Mouse (Mus musculus): ENCODE measurements around the gene Igdcc3.
A peak's percentile ranks its signal among the peaks of the same experiment; 100 is the strongest.
"Not testable (repeated sequence)": the region's sequence is repeated elsewhere in the genome, so short reads cannot be mapped to it uniquely, and the experiment has no call there.

Gene Igdcc3

DNA sequence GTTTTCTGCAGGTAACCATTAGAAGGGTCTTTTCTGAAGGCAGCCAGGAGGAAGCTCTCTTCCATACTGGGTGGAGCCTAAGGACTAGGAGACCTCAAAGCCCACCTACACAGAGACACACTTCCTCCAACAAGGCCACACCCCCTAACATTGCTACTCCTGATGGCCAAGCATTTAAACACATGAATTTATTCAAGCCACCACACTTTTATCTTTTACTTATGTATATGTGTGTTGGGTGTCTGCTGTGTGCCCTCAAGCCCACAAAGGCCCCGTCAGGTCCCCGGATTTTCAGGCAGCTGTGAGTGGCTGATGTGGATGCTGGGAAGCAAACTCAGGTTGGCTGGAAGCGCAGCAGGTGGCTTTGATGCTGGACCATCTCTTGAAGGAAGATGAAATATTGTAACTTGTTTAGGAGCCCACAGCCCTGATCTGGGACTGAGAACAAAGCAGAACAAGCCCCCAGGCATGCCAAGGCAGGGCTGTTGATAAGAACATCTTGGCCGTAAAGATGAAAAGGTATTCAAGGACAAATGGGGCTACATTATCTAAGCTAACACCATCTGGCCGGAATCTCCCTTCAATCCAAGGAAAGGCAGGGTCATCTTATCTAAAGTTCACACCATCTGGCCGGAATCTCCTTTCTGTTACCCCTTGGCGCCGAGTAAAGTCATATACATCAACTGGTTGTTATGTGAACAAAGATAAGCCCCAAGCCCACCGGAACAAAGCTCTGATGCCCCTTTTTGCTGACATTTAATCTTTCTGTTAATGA, 66.2 kb downstream of the Igdcc3 start:
- DNase-seq (ENCODE audit: low read depth) = not testable (repeated sequence)

DNA sequence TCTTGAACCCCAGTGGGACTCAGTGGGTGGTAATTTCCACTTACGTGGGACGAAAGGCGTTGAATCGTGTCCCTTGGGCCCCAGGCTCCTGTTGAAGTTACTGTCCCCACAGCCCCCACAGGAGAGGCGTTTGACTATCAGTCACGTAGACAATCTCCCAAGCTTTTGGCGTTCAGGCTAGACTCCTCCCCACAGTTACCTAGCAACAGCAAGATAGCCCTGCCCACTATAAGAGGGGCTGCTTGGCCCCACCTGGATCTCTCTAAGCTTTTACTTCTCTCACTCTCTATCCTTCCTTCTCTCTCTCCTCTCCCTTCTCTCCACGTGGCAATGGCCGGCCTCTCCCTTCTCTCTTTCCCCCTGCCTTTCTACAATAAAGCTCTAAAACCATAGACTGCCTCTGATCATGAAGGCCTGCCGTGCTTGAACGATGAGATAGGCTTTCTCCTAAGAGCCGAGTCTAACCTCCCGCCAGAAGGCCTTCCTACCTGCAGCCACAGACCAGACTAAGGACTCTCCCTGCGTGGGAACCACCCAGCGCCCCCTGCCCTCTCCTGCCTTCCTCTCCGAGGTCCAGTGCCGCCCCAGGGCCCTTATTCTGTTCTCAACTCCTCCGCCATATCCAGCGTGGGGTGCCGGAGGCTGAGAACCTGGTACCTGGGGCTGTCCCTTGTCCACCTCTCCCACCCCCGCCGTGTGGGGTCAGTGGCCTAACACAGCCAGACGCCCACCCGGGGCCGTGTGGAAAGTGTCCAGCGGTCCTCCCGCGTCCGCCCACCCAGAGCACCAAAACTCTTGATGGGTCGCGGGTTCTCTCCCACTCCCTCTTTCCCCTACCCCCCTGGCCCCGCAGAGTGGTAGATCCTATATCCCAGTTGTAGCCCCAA, 67.5 kb downstream of the Igdcc3 start:
- no peak for DNase-seq (ENCODE audit: low read depth)

DNA sequence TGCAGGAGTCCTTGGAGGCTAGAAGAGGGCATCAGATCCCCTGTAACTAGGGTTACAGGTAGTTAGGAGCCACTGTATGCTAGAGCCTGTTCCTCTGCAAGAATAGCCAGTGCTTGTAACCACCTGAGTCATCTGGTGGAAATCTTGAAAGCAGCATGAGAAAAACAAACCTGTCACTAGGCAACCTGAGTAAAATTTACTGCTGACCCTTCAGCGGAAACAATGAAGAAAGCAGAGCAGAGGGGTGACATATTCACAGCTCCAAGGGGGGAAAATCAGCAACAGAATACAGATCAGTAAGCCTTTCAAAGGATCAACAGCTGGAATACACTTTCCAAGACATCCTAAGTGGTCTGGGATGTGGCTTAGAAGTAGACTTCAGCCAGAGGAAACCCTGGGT, 70.6 kb downstream of the Igdcc3 start:
- DNase-seq (ENCODE audit: low read depth) = no peak

DNA sequence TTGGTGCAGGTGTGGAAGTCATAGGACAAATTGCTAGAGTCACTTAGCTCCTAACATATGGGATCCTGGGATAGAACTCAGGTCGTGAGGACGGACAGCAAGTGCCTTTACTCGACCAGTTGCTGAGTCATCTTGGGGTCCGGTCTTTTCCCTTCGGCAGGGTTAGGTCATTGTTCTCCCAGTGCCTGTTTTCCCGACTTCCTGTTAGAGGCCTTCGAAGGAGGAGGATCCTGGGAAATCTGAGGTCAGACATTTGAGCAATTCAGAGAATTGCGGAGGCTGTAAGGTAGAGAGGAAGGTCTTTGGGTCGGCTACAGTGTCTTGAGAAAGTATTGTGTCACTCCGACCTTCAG, 73.4 kb downstream of the Igdcc3 start:
- DNase-seq (ENCODE audit: low read depth) = no peak

DNA sequence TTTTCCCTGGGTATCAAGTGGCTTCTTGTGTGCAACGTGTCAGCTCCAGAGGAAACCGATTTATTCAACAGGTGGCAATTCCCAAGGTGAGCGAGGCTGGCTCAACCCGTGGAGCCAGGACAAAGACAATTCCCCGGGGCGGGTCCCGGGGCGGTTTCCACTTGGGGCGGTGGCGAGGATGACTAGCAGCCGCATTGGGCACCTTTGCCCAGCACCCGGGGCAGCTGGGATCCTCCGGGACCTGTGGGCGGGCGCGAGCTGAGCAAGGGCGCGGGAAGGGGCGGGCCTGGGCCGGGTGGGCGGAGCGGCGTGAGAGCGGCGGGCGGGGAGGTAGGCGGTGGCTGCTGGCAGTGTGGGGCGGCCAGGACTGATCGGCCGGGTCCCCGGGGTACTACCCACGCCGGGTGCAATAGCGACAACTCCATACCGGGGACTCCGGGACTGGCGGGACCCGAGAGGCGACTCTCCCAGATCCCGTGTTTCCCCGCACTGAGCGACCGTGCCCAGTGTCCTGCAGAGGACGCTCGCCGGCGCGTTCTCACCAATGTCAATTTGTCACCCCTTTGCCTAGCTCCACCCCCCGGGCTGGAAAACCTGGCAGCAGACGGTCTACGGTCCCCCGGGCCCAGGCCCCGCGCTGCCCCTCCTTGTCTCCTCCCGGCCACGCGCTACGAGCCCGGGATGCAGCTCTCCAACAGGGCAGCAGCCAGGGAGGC, 73.9 kb downstream of the Igdcc3 start:
- DNase-seq (ENCODE audit: low read depth) = peak; percentile 87

DNA sequence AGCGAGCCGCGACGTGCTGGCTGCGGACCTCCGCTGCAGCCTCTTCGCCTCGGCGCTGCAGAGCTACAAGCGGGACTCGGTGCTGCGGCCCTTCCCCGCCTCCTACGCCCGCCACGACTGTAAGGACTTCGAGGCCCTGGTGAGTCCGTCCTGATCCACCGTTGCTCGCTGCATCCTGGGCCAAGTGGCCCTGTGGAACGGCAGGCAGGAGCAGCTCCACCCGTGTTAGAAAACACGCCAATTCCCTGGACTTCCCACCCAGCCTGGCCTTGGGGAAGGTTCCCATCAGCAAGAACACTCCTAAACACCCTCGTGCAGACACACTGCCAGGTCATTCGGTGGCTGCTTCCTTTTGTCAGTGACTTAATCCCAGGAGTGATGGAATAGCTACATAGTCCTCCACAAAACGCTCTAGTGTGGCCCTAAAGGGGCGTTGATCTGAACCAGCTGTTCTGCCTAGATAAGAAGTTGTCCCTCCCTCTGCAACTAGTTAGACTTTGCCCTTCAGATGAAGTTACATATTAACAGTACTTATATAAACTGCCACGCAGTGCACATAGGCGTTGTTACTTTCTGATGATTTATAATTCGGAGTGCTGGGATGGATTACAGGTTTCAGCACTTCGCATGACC, 74.6 kb downstream of the Igdcc3 start:
- peak; percentile 37 for DNase-seq (ENCODE audit: low read depth)

DNA sequence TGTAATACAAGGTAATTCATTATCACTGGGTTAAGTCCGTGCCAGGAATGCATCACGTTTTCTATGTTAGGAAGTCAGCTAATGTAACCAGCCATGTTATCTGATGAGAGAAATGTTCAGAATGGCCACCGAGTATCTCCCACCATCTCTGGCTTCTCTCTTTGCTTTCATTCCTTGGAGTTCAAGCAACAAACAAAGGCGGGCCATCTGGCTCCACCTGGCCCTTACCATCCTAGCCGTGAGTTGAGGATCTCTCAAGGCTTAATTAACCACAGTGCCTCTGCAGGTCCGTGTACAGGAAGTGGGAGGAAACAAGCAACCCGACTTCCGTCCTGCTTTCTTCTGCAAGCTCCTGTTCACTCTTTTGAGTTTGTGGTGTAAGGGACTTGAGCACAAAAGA, 76.0 kb downstream of the Igdcc3 start:
- DNase-seq (ENCODE audit: low read depth) = peak; percentile 72

DNA sequence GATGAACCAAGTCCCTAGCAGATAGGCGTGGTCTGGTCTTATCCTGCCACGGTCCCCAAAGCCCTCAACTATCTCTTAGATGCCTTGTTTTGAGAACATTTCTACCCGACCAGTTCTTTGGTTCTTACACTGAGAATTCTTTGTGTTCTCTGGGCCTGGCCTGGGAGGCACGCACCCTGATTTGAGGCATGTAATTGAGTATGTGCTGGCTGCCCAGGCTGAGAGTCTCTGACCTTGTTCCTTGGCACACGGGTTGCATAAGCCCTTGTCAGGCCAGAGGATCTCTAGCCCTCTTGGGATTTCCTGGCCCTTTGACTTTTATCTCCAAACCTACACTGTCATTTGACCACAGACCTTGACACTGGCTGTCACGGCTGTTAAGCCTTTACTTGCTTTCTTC, 76.7 kb downstream of the Igdcc3 start:
- DNase-seq (ENCODE audit: low read depth) = peak; percentile 52

DNA sequence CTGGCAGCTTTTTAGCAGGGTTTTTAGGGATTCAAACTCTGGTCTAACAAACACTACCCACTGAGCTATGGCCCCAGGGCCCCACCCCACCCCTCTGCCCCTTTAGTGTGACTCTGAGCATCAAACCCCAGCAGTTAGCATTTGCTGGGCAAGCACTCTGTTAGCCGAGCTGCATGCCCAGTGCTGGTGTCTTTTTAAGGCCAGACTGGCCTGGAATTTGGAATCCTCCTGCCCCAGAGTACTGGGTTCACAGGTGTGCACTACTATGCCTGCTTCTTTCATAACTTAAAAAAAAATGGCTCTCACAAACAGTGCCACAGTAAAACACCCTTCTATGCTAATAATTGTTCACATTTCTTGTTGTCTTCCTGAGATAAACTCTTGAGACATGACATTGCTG, 77.9 kb downstream of the Igdcc3 start:
- no peak for DNase-seq (ENCODE audit: low read depth)

DNA sequence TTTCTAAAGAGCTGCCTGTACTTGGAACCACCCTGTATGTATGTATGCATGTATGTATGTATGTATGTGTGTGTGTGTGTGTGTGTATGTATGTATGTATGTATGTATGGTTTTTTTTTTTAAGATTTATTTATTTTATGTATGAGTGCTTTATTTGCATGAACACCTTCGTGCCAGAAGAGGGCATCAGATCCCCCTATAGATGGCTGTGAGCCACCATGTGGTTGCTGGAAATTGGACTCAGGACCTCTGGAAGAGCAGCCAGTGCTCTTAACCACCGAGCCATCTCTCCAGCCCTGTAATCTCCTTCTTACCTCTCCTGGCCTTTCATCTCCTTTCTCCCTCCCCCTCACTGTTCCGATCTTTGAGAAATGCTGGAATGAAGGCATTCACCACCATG, 79.4 kb downstream of the Igdcc3 start:
- DNase-seq (ENCODE audit: low read depth) = not testable (repeated sequence)

DNA sequence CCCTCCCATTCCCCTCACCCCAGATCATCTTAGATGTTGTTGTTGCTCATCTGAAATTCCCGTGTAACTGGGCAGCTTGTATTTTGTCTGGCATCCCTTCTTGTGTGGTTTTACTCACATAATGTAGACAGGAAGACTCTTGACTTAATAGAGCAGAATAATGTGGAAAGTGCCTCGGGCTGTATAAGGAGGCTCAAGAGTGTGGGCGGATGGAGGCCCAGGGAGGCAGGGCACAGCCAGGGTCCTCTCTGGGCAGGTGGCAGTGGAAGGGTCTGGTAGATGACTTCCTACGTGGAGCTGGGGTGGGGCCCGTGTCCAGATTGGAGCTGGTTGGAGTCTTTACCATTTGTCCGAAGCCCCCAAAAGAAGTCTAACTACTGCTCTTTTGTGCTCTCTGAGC, 82.9 kb downstream of the Igdcc3 start:
- no peak for DNase-seq (ENCODE audit: low read depth)

DNA sequence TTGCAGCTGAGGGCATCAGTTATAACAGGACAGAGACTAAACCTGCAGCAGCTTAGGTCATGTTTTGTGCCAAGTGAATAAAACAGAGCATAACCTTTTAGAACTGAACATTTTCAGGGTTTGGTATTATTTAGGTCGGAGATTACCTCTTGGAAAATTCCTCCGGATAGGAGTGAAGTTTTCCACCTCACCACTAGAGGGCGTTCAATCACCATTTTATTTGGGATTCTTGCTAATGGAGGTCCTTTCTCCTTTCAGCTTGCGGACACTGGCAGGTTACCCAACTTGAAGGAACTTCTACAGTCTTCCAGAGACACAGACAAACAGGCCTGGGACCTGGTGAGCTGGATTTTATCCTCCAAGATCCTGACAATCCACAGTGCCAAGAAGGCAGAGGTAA, 84.8 kb downstream of the Igdcc3 start:
- peak; percentile 29 for DNase-seq (ENCODE audit: low read depth)

DNA sequence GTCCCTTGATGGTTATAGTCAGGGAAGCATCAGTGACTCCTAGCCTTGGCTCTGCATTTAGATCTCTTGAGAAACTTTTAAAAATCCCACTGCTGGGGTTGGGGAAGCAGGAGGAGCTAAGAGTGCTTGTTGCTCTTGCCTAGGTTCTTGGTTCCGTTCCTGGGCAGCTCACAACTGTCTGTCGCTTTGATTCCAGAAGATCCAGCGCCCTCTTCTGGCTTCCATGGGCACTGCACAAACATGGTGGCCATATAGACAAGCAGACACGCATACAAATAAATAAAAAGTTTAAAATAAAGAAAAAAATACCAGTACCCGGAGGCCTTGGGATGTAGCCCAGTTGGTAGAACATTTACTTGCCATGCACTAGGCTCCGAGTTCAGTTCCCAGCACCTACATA, 89.3 kb downstream of the Igdcc3 start:
- DNase-seq (ENCODE audit: low read depth) = peak; percentile 34

DNA sequence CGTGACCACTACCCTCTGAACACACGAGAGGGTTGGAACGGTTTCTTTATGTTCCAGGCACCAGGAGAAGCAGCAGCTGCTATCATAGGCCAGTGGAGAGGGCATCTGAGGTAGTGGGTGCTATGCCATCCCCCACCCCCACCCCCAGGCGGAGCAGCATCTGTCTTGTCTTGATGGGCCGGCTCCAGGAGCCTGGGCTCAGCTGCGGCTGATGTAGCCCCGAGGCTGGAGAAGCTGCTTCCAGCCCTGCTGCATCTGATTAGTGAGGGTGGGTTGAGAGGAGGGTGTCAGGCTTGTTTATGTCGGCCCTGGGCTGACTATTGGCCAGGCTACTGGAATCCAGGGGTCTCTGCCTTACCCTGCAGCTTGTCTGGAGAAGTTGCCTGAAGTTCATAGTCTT, 90.3 kb downstream of the Igdcc3 start:
- no peak for DNase-seq (ENCODE audit: low read depth)

DNA sequence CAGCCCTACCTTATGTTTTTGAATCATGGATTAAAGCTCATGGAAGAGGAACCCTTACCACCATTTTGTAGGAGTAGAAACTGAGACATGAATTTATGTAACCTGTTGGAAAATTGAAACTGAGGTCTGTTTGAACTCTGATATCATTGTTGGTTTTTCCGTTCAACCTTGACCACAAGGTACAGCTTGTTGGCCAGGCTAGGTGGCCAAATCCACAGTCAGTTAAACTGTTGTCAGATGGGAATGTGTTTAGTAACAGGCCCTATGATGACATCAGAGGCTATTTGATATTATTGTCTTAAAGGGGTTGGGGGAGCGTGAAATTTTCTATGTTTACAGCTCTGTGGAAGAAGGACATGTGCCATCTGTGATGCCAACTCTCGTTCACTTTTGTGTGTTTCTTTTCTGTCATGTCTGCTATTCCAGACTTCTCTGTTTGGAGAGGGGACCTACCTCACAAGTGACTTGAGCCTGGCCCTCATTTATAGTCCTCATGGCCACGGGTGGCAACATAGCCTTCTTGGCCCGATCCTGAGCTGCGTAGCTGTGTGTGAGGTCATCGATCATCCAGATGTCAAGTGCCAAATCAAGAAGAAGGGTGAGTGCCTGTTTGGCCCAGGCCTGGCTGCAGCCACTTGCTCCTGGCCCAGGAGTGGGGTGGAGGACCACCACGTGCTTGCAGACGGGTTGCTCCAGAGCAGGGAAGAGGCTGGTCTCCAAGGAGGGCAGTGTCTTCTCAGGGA, 92.4 kb downstream of the Igdcc3 start:
- no peak for DNase-seq (ENCODE audit: low read depth)

DNA sequence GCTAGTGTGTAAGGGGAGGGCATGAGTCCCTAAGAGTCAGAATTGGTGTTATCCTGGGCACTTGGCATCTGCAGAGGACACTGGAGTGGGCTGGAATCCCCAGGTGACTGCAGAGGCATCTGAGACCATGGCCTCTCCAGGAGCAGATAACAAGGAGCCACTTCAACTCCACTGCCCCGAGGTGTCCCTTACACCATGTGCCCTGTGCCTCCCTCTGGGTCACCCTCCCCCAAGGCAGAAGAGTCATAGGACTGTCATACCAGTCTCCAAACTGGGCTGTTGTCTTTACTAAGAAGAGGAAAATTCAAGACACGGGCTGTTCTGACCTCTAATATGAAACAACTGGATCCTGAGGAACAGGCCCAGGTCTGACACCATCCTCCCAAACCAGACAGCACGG, 93.7 kb downstream of the Igdcc3 start:
- no peak for DNase-seq (ENCODE audit: low read depth)

Data from naive thymus-derived CD4-positive, alpha-beta T cell, adult 2 months (primary cell).